Comparison of ENCODE assay signal across 8 mouse cellular contexts in the genomic region with DNA sequence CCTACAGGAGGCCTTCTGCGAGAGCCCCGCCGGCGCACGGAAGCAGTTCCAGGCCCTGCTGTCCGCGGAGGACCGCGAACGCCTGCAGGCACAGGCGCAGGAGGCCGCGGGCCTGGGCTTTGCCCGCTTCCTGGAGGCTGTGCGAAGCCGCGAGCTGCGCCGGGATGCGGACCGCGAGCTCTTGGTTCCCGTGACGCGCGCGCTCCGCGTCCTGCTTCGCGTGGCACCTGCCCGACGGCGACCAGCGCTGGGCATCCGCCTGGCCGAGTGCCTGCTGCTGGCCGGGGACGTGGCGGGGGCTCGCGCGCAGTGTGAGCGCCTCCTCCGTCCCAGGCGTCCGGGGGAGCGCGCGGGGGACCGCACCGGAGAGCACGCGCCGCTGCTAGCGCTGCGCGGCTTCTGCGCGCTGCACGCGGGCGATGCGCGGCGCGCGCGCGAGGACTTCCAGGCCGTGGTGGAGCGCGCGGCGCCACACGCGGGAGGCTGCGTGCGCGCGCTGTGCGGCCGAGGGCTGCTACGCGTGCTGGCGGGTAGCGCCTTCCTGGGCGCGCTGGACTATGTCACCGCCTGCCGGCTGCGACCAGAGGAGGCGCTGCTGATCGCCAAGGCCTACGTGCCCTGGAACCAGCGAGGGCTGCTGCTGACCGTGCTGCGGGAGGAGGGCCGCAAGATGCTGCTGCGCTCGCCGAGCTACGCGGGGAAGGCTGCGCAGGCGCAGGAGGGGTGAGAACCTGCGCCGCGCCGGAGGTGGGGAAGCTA. TPM values are rescaled to one million over a fixed set of nuclear protein-coding genes. Genes with fewer than 3 reads are reported as not detected.
DNase-seq lines count a peak whose midpoint lies in the region; ATAC-seq and TF ChIP-seq lines count a peak whose summit lies in the region.

No protein-coding gene starts in this region.

- peak; percentile 92 for DNase-seq in embryonic facial prominence, embryonic 10.5 days (ENCODE audit: low spot score)
- DNase-seq in heart, adult 11 months: peak; percentile 97
- peak; percentile 89 to 91 for DNase-seq in left cerebral cortex, adult 9 months (ENCODE audit: low spot score in 2 of 2)
- peak; percentile 78 to 85 for DNase-seq in lung, postnatal 4 days
- DNase-seq in right cerebral cortex, adult 2 months (ENCODE audit: low spot score in 2 of 2): peak; percentile 90 to 91

- peak; percentile 95 for ATAC-seq in intestine, embryonic 15.5 days
- ATAC-seq in activated CD4-positive, CD25-positive, alpha-beta regulatory T cell, adult 4 months: no peak

- no peaks in the 10 kb centered on the region for H3K36me3 ChIP-seq in embryonic facial prominence, embryonic 10.5 days (replicated peaks)
- no peaks in the 10 kb centered on the region for H3K36me3 ChIP-seq in intestine, embryonic 15.5 days

- no peak overlapping the region for H3K4me3 ChIP-seq in bone marrow, adult 2 months (replicated peaks; ENCODE audit: control insufficient read depth, low read depth, low read length)
- peak overlapping the region; percentile 71 for H3K4me3 ChIP-seq in embryonic facial prominence, embryonic 10.5 days
- peak overlapping the region; percentile 55 for H3K4me3 ChIP-seq in intestine, embryonic 15.5 days (replicated peaks)

- TF ChIP-seq POLR2A in bone marrow, adult 2 months (IDR thresholded peaks at IDR 0.05; ENCODE audit: borderline replicate concordance, control insufficient read depth, low read depth, low read length): no peak

- H3K27me3 ChIP-seq in embryonic facial prominence, embryonic 10.5 days (replicated peaks; ENCODE audit: low read depth, poor library complexity, severe bottlenecking): peaks cover 78% of the 10 kb centered on the region
- H3K27me3 ChIP-seq in intestine, embryonic 15.5 days (replicated peaks): peaks cover 23% of the 10 kb centered on the region

- WGBS in bone marrow, adult 2 months: 2% methylated on average over 110 of the region's 110 CpGs
- under 1% methylated on average over 110 of the region's 110 CpGs for WGBS in embryonic facial prominence, embryonic 10.5 days
- under 1% methylated on average over 110 of the region's 110 CpGs for whole genome bisulfite sequencing in intestine, embryonic 15.5 days

- H3K4me2 ChIP-seq in intestine, embryonic 15.5 days (replicated peaks): peak overlapping the region; percentile 98

- H3K9ac ChIP-seq in intestine, embryonic 15.5 days: peak overlapping the region; percentile 34

- peak; percentile 30; the same call in 1 of the 2 replicates for TF ChIP-seq CTCF in bone marrow, adult 2 months (IDR thresholded peaks at IDR 0.05; ENCODE audit: control insufficient read depth, insufficient read depth, low read length)

- H3K9me3 ChIP-seq in embryonic facial prominence, embryonic 10.5 days: no peaks in the 10 kb centered on the region
- H3K9me3 ChIP-seq in intestine, embryonic 15.5 days: no peaks in the 10 kb centered on the region

- H3K27ac ChIP-seq in bone marrow, adult 2 months (ENCODE audit: control insufficient read depth, insufficient read depth, low read depth, low read length, poor library complexity): no peak overlapping the region; the same call in 1 of the 2 replicates
- H3K27ac ChIP-seq in embryonic facial prominence, embryonic 10.5 days (replicated peaks): peak overlapping the region; percentile 78
- H3K27ac ChIP-seq in intestine, embryonic 15.5 days: no peak overlapping the region

- no peaks in the 10 kb centered on the region for H3K4me1 ChIP-seq in bone marrow, adult 2 months (ENCODE audit: control insufficient read depth, insufficient read depth, low read length)
- peaks cover 15% of the 10 kb centered on the region for H3K4me1 ChIP-seq in embryonic facial prominence, embryonic 10.5 days
- 0 out of 2 replicates have a peak, but pooled peaks cover 5% of the 10 kb centered on the region for H3K4me1 ChIP-seq in intestine, embryonic 15.5 days (replicated peaks)

RNA-seq across cellular contexts. Expression of a gene that starts 13.5 kb away (rescaled TPM):
- 1.1 and 1.4 TPM in 2 replicates for polyA plus RNA-seq in bone marrow, adult 2 months (2011; ENCODE audit: insufficient read depth, insufficient read length, low replicate concordance, missing spikeins)
- 0.34 and 0.41 TPM in 2 replicates for polyA plus RNA-seq in embryonic facial prominence, embryonic 10.5 days (2016; fragmentation: Nextera tagmentation; extraction: Ambion mirVana)
- 0.20 and 0.34 TPM in 2 replicates for polyA plus RNA-seq in intestine, embryonic 15.5 days (2015; fragmentation: Nextera tagmentation; extraction: Ambion mirVana)
- polyA plus RNA-seq in activated CD4-positive, CD25-positive, alpha-beta regulatory T cell, adult 4 months (2017; shearing (Covaris generic)): not detected

RNA-seq across cellular contexts. Expression of a gene that starts 18.6 kb away (rescaled TPM):
- polyA plus RNA-seq in bone marrow, adult 2 months (2011; ENCODE audit: insufficient read depth, insufficient read length, low replicate concordance, missing spikeins): not detected in 2 replicates
- polyA plus RNA-seq in embryonic facial prominence, embryonic 10.5 days (2016; fragmentation: Nextera tagmentation; extraction: Ambion mirVana): 0.25 and 0.45 TPM in 2 replicates
- 0.10 TPM in 1 of 2 replicates, not detected in the other for polyA plus RNA-seq in intestine, embryonic 15.5 days (2015; fragmentation: Nextera tagmentation; extraction: Ambion mirVana)
- not detected for polyA plus RNA-seq in activated CD4-positive, CD25-positive, alpha-beta regulatory T cell, adult 4 months (2017; shearing (Covaris generic))

RNA-seq across cellular contexts. Expression of a gene that starts 43.0 kb away (rescaled TPM):
- polyA plus RNA-seq in bone marrow, adult 2 months (2011; ENCODE audit: insufficient read depth, insufficient read length, low replicate concordance, missing spikeins): 16.6 and 32.5 TPM in 2 replicates
- polyA plus RNA-seq in embryonic facial prominence, embryonic 10.5 days (2016; fragmentation: Nextera tagmentation; extraction: Ambion mirVana): 41.2 and 42.3 TPM in 2 replicates
- polyA plus RNA-seq in intestine, embryonic 15.5 days (2015; fragmentation: Nextera tagmentation; extraction: Ambion mirVana): 32.0 and 37.2 TPM in 2 replicates
- polyA plus RNA-seq in activated CD4-positive, CD25-positive, alpha-beta regulatory T cell, adult 4 months (2017; shearing (Covaris generic)): 1 to 10 TPM; 6.5 to 7.6 TPM
